Mouse (Mus musculus): ENCODE data around the gene Auts2.

The Auts2 gene

DNA sequence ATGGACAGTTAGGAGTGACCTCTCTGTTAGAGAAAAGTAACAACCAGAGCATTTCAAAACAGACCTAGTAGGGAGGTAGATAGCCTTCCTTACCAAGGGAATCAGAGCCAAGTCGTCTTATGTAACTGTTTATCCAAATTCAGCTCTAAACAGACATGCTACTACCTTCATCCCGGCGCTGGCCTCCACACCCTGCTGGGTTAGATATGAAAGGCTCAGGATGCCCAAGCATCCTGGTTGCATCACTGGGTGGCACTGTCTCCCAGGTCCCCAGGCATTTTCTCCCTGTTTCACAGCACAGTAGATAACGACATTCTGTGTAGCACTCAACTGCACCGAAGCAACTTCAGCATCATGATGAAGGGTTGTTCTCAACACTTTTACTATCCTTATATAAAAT, 154.4 kb downstream of the Auts2 start:
- DNase-seq (ENCODE audit: low spot score): no peak

DNA sequence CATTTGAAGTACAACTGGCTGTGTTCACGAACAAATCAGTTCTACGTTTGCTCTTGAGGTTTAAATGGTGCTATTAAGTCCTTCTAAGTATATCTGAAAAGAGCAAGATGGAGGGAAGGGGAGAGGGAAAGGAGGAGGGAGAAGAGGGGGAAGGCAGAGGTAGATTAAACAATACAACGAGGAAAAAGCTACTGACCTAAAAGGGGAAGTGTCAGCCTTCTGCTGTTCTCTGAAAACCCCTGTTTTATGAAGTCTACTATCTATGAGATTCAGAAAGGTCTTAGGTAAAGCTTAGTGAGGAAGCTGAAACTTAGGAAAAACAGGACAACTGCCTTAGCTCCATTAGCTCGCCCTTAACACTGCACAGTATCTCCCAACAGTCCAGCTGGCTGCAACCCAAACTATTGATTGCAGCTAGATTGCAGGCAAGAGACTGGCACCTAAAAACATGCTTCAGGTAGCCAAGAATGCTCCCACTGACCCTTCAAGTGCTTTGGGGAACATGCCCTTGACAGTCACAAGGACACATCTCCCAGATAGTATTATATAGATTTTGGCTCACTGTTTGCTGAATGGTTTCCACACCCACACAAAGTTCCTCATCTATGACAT, 157.8 kb downstream of the Auts2 start:
- DNase-seq (ENCODE audit: low spot score): no peak

DNA sequence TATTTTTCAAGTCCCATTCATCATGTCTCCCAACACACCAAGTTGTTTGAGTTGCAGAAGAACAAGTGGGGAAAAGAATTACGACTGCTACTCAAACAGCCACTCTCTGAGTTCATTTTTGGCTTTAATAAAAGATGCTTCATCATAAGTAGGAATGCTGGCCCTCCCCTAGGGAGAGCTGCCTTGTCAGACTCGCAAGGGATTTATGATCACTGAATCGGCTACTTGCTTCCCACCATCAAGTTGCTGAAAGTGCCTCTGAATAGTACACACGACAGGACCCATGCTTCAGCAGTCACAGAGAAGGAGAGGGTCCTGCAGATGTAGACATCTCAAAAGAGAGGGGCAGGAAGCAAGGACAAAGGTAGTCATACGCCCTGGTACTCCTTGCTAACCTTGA, 162.9 kb downstream of the Auts2 start:
- no peak for DNase-seq (ENCODE audit: low spot score)

DNA sequence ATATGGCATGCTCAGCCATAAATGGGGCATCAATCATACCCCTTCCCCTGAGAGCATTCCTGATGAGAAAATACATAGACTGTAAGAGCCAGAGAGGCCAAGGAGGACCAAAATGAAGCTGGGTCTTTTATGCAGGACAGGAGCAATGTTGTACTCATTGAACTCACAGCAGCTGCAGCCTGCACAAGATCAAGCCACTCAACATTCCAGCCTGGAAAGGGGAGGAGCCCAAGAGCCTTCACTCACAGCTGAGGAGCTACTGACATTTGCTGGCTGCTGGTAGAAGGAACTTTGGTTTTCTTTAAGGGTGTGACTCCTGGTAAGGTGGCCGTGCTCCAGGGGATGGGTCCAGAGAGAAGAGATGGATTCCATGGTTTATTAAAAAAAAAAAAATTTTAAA, 164.2 kb downstream of the Auts2 start:
- no peak for DNase-seq (ENCODE audit: low spot score)

DNA sequence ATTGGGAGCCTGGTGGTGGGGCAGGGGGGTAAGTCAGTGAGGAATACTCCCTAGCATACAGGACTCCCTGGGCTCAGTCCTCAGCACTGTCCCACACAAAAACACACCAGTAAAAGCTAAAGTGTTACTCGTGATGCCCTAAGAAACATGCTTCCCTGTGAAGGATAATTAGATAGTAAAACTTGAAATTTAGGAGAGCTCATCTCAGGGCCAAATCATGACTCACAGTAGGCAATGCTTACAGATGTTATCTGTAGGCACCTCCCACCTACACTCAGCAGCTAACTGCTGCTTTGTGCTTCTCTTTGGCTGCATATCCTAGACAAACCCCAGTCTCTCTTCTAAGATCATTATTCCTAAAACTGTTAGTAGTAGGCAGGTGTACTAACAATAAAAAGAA, 168.0 kb downstream of the Auts2 start:
- no peak for DNase-seq (ENCODE audit: low spot score)

DNA sequence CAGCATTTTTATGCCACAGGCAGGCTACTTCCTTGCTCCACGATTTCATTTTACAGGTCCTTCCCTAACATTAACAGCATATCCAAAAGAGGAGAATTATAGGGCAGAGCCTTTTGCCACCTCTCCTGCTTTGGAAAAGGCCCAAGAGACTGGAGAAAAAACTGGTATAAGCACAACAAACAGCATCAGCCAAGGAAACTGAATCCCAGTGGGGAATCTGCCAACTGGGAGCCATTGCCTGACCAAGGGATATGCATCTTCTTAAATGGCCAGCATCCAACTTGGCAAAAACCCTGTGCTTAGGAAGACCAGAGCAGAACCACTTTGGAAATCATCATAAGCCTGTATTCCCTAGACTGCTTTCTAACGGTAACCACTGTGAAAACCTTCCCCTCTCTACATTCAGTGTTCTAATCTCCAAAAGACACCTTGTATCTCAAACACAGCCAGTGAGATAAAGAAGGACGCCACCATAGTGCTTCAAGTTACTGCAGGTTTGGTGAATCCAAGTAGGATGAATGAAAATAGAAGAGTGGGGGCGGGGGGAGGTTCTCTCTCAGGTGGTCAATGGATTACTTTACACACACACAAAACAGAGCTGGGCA, 169.6 kb downstream of the Auts2 start:
- no peak for DNase-seq (ENCODE audit: low spot score)

DNA sequence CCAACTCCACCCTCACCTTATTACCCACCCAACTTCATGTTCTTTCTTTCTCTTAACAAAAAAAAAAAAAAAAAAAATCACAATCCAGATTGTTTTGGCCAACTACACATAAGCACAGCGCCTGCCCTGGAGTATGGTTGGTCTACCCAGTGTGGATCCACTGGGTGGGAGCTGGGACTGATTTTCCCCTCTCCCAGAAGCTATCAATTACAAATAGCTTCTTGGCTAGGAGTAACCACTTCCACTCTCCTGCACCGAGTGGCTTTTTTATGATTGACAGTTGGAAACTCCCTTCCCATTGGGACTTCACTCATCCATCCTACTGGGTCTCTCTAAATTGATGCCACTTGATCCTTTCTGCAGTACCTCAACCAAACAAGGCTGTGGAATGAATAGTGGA, 170.5 kb downstream of the Auts2 start:
- DNase-seq (ENCODE audit: low spot score): no peak

DNA sequence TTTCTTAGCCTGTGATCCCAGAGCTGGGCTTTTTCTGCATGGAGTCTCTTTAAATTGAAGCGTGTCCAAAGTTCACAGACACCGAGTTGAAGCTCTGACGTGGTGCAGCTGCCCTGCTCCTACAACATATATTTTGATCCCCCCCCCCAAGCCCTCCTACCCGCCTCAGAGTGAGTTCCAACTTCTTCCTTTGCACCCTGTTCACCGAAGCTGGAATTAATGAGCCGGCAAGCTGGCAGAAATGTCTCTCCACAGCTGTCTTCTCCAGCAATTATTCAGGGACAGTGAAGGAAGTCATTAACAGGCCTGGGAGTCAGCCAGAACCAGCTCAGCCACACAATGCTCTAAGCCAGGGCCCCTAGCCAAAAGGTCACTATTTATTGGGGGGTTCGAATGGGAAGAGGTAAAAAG, 174.5 kb downstream of the Auts2 start:
- no peak for DNase-seq (ENCODE audit: low spot score)

DNA sequence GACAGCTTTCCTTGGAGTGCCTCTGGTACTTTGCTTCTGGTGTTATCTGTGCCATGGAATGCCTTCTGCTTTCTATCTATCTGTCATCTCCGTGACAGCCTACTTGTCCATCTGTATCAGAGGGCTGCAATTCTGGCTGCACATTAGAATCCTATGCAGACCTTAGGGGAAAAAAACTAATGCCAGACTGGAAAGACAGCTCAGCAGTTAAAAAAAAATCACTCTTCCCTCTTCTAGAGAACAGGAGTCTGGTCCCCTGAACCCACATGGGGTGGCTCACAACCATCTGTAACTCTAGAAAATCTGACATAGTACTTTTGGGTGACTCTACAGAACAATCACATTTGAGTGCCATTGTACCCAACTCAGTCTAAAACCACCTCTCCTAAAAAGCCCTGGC, 181.9 kb downstream of the Auts2 start:
- DNase-seq (ENCODE audit: low spot score): no peak

DNA sequence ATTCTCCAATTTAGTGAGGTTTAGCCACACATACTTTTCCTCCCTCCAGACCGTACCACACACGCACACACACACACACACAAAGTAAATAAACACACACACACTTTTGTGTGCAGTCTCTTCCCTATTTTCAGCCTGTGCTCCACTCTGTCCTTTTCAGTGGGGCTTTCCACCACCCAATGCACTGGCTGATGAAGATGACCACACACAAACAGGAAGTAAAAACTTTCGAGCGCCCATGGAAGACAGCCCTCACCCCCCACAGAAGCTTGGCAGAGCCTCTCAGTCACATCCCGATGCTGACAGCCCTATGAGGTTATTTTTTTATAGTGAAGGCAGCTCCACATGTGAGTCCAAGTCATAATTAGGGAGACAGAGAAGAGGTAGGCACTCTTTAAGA, 185.4 kb downstream of the Auts2 start:
- no peak for DNase-seq (ENCODE audit: low spot score)

DNA sequence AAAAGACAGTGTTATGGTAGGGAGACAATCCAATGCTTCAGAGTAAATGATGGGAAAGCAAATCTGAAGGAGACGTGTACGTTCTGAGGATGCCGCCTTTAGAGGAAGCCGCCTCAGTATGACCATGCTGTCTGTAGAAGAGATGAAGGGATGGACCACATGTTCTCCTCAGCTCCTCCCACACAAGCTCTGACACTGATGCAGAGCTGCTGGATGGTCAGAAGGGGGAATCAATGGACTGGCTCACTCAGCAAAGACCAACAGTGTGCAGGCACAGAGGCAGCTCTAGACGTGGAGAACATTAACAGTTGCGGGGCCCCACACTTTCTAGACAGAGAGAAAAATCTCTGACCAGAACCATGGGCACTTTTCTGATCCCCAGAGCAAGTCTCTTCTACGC, 187.2 kb downstream of the Auts2 start:
- DNase-seq (ENCODE audit: low spot score): no peak

DNA sequence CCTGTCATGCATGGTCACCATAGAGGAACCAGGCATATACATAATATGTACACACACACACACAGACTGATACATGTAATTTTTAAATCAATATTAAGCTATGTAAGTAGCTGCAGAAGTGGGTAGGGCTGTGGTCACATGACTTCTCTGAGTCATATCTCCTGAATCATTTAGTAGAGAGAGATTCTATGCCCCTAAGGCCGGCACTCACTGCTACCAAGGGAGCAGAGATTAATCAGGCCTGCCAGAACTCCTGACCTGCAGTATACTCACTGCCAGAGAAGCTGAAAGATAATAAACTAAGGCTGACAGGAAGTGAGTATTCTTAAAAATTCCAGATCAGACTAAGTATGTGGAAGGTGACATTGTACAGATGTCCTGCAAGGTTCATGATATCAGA, 190.7 kb downstream of the Auts2 start:
- DNase-seq (ENCODE audit: low spot score): no peak

DNA sequence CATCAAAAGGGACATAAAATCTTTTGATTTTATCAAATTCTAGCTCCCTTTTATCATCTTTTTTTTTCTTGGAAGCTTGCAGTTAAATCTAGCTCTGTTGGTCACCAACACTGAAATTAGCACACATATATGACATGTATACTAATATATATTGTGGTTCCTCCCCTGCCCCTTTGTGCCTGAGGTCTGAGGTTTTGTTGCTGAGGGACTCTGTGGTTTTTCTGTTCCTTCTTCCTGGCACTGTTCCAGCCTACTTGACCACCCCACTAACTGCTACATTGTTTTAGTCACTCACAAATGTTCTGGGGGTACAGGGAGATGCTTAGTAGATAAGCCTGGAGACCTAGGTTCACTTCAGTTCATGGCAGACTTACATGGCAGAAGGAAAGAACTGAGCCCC, 192.0 kb downstream of the Auts2 start:
- no peak for DNase-seq (ENCODE audit: low spot score)

DNA sequence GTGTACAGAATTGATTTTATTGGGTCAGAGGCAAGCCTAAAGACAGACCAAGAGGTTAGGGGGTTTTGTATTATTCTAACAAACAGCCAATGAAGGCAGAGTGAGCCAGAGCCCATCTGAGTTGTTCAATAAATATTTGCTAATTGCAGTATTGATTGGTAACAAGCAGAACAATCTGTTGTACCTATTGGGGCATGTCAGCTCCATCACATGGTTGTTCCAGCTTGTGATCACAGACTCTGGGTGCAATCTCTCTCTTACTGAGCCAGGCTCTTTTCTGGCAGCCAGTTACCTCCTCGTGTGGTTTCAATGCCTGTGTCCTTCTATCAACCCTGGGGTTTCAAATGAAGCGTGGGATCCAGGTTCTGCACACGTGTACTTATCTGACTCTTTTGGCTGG, 201.8 kb downstream of the Auts2 start:
- DNase-seq (ENCODE audit: low spot score): no peak

DNA sequence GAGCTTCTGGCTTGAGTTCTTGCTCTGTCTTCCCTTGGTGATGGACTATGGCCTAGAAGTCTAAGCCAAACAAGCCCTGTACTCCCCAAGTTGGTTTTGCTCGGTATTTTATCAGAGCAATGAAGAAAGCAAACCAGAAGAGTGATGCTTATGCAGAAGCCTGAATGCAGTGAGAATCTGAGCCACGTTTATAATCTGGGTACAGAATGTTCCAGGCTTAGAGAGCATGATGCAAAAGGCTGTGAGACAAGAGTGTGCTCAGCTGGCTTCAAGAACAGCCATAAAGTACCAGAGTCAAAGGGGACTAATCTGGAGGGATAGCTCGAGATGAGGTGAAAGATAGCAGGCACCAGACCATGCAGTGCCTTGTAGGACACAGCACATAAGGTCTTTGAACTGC, 205.5 kb downstream of the Auts2 start:
- no peak for DNase-seq (ENCODE audit: low spot score)

DNA sequence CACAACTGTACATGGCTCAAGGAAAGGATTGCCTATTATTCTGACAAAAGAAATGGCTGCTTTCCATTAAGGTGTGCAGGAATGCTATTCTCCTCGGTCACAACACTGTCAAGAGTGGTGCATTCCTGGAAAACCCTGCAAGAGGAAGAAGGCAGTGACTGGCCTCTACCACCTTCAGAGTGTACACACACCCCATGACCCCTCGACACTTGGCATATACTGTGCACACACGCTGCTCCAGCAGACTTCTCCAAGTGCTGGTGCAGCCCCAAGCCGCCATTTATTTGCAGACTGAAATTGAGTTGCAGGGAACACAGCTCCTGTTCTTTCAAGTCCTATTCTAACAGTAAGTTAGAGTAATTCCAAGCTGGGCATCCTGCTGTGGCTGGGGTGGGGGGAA, 207.4 kb downstream of the Auts2 start:
- no peak for DNase-seq (ENCODE audit: low spot score)

DNA sequence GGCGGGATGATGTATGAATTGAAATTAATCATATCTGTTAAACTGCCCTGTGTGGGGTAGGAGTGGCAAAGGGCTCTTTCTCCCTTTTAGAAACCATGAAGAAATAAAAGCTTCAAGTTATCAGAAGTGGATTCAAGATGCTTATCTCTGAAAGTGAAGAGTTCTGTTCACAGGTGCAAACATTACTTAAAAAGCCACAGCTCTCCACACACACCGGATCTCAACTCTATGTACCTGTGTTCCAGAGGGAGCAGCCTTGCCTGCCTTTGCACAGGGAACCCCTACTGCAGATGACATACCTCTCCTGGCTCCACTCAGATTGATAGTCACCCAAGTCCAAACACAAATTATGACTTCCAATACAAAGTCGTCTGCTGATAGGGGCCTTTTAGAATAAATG, 208.3 kb downstream of the Auts2 start:
- DNase-seq (ENCODE audit: low spot score): no peak

DNA sequence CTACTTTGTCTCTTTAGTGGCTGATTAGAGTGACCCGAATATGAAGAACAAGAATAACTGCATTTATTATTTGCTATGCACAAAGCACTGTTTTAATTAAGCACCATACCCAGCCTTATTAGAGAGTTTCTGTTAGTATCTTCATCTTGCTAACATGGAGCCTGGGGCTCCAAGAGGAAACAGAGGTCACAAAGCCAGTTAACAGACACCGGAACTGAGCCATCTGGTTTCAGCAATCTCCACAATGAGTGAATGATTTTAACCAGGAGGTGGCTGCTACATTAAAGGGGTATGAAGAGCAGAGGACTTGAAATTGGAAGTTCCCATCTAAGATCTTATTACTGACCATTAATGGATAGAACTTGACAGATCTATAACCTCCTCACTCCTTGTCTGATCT, 209.4 kb downstream of the Auts2 start:
- no peak for DNase-seq (ENCODE audit: low spot score)

DNA sequence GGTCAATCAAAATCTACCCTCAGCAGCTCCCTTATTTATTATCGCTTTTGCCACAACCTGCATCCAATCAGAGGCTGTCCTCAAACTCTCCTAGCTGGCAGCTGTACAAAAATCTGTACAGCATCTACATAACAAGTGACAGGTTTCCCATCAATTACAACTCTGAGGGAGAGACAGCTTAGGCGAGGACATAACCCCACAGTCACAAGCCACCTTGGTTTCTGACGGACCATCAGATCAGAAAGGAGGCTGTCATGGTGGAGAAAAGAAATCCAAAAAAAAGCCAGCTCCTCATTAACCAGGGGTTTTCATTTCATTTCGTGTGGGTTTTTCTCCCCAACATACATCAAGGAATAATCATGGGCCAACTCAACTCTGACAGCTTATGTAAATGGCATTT, 210.6 kb downstream of the Auts2 start:
- DNase-seq (ENCODE audit: low spot score): no peak

DNA sequence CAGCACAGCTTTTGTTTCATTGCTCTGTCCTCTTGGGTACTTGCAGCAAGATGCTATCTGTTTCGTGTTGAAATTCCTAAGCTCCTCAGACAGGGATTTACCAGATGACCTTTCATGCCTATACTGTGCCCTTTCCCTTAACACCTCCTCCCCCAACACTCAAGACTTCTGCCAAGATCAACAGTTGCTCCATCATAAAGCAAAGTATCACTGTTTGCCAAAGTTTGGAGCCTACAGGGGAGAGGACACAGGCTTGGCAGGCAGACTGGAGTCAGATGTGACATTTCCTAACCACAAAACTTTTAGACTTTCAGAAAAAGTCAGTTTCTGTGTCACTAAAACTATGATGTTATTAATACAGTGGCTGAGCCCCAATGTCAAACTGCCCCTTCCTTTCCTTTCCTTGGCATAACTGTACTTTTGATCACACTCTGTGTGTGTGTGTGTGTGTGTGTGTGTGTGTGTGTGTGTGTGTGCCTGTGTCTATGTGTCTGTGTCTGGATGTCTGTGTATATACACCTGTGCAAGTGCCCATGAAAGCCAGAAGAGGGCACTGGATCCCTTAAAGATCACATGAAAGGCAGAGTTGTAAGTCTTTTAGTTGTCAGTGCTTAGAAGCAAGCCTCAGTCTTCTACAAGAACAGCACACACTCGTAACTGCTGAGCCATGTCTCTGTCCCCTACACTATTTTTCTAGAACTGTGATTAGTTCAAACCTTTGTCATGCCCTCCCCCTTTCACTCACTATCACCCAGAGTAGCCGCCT, 213.8 kb downstream of the Auts2 start:
- no peak for DNase-seq (ENCODE audit: low spot score)

DNA sequence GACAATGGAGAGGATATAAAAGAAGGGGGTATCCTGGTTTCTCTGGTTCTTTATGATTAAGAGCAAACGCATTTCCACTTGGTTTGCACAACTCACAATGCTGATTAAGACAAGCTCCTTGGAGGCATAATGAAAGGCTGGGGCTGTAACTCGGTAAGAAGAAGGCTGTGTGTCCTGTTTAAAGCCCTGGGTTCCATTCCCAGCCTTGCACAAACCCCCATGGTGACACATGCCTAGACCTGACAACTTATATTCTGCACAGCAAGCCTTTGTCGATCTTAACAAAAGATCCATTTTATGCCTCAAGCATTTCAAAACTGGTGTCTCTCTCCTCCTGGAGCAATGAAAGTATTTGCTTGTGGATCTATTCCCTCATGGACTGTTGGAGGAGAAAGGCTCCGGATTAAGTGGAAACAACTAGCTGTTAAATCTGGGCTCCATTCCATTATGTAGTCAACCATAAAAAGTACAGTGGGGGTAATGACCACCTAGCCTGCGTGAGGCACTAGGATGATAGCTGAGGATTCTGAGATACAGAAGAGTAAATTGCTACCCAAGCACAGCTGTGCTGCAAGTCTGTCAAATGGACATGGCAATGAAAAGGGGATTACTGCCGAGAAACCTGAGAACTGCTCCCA, 218.8 kb downstream of the Auts2 start:
- DNase-seq (ENCODE audit: low spot score): no peak

DNA sequence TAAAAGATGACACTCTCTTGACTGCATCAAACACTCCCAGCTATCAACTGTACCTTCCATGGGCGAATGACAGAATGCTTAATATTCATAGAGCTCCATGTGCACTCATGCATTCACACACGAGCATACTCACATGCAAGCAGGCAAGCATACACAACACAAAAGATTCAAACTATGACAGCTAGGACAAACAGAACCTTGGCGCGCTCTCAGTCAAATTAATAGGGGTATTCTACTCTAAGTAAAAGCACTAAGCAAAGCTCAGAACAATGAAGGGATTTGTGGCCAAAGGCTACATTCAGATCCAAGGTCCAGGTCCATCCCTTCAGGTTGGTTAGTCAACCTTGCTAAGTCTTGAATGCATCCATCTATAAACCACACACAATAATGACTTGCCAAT, 219.5 kb downstream of the Auts2 start:
- no peak for DNase-seq (ENCODE audit: low spot score)

DNA sequence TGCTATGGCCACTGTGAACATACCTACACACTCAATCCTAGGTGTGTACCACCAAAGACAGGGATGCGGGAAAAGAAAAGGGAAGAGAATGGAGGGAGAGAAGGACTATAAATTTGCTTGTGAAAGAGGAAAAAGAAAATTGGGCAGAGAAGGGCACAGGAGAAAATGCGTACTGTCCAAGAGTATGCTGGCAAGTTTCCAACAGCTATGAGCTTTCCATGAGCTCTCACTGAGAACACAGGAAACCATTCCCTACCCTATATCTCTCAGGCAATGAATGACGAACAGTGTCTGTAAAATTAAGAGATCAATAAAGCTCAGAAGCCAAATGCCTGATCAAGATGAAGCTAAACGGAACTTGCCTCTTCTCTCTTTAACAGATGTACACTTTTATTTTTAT, 220.2 kb downstream of the Auts2 start:
- no peak for DNase-seq (ENCODE audit: low spot score)

All from layer of hippocampus, adult 9-10 months (tissue).